Mouse (Mus musculus) bone marrow, adult 2 months (tissue): ENCODE data around the gene Usp7.

Source experiments
- CTCF ChIP-seq: fragments of 200-500 bp; IDR thresholded peaks from 2 replicates; pipeline ENCODE4 v1.5.1; 2011; ENCODE audit warnings: low read length, control low read depth; ENCODE audit not compliant: control insufficient read depth, insufficient read depth
- POLR2A ChIP-seq: fragments of 200-500 bp; IDR thresholded peaks from 2 replicates; pipeline ENCODE4 v1.6.1; 2011; ENCODE audit warnings: low read depth, mild to moderate bottlenecking, control low read depth, low read length, borderline replicate concordance; ENCODE audit not compliant: control insufficient read depth

GRCm38 (mm10) chr16:8783198-8783913, 8.8 kb downstream of the Usp7 start:
- TF ChIP-seq CTCF (no peak), POLR2A (no peak)
